In the genomic region with DNA sequence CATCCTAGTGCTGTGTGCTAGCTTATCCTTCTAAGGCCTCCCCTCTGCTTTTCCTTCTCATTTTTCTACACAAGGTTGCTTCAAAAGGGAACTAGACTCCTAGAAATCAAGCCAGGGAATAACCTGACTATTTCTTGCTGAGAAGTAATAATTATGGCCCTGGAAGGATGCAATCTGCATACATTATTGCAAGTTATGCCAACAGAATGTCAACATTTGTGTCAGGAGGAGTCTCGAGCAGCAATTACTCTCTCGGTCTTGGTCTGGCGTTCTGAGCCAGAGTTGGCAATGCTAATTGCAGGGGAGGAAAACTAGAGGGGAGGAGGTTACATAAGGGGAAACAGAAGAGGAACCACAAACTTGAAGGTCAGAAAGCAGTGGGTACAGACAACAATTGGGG, we compare ENCODE assay signal across 22 mouse cellular contexts.
"Had no signal": no experiment of that assay in that cellular context is flagged by ENCODE, and none has a peak within 500 bp of the region (broad histone marks: within the 10 kb centered on the region; RNA-seq: fewer than 3 reads in every experiment).

No protein-coding gene starts in this region.

- H3K4me2 ChIP-seq: limb, embryonic 12.5 days; limb, embryonic 15.5 days; liver, embryonic 11.5 days; lung, embryonic 15.5 days; midbrain, embryonic 13.5 days had no signal

- H3K4me1 ChIP-seq: limb, embryonic 12.5 days; limb, embryonic 15.5 days; lung, embryonic 15.5 days; megakaryocyte, embryonic 14.5 days; midbrain, embryonic 10.5 days; midbrain, embryonic 13.5 days had no signal

- H3K36me3 ChIP-seq: limb, embryonic 12.5 days; limb, embryonic 15.5 days; lung, embryonic 15.5 days; midbrain, embryonic 10.5 days; midbrain, embryonic 13.5 days had no signal

- H3K27ac ChIP-seq: limb, embryonic 12.5 days; limb, embryonic 15.5 days; liver, embryonic 14.5 days; lung, embryonic 15.5 days; midbrain, embryonic 10.5 days; midbrain, embryonic 13.5 days; stomach, postnatal 0 days had no signal

- ATAC-seq: liver, postnatal 0 days; midbrain, embryonic 13.5 days; midbrain, embryonic 16.5 days had no signal

- H3K9me3 ChIP-seq: limb, embryonic 12.5 days; limb, embryonic 15.5 days; lung, embryonic 15.5 days; midbrain, embryonic 10.5 days; midbrain, embryonic 13.5 days had no signal

- H3K27me3 ChIP-seq: limb, embryonic 12.5 days; limb, embryonic 15.5 days; lung, embryonic 15.5 days; megakaryocyte, embryonic 14.5 days; midbrain, embryonic 13.5 days had no signal

- H3K4me3 ChIP-seq: limb, embryonic 12.5 days; limb, embryonic 15.5 days; lung, embryonic 15.5 days; megakaryocyte, embryonic 14.5 days; midbrain, embryonic 10.5 days; midbrain, embryonic 13.5 days had no signal

- DNase-seq: kidney, postnatal 14 days; kidney, postnatal 4 days; left cerebral cortex, postnatal 4 days; liver, postnatal 0 days; lung, postnatal 10 days; lung, postnatal 36 days; right cerebral cortex, adult 18-20 months; right cerebral cortex, postnatal 14 days; right cerebral cortex, postnatal 4 days; thymus, adult 2 months; thymus, postnatal 14 days; thymus, postnatal 4 days had no signal

- H3K9ac ChIP-seq: limb, embryonic 12.5 days; limb, embryonic 15.5 days; liver, embryonic 14.5 days; liver, postnatal 0 days; lung, embryonic 15.5 days; midbrain, embryonic 13.5 days had no signal
